Mouse (Mus musculus) layer of hippocampus, postnatal 36 days (tissue): ENCODE results near the gene Atp6v1b1. TPM values are rescaled to one million over a fixed set of nuclear protein-coding genes. Genes with fewer than 3 reads are reported as not detected.

Experiments used
- DNase-seq, 2 experiments: peaks; one replicate each; pipeline ENCODE4 v3.0.0; 2022
- total RNA-seq, 2 experiments: library from RNA; stranded (reverse); gene quantifications; 2 replicates each; pipeline ENCODE4 v1.2.3; 2021

Atp6v1b1 gene
- total RNA-seq, 2 experiments from 2014 or later, result 0.35 TPM; not detected in 1

- no peak for DNase-seq
Observed at GRCm38 (mm10) chr6:83715461-83716196, 27.2 kb upstream of the Atp6v1b1 start.

- DNase-seq, result no peak
Observed at GRCm38 (mm10) chr6:83717026-83717425, 25.8 kb upstream of the Atp6v1b1 start.

- no peak for DNase-seq
Observed at GRCm38 (mm10) chr6:83722526-83722925, 20.3 kb upstream of the Atp6v1b1 start.

GRCm38 (mm10) chr6:83727178-83727577, 15.6 kb upstream of the Atp6v1b1 start:
- no peak for DNase-seq

- no peak for DNase-seq
Observed at GRCm38 (mm10) chr6:83728488-83728887, 14.3 kb upstream of the Atp6v1b1 start.

GRCm38 (mm10) chr6:83729350-83729970, 13.3 kb upstream of the Atp6v1b1 start:
- no peak for DNase-seq

GRCm38 (mm10) chr6:83731128-83731527, 11.7 kb upstream of the Atp6v1b1 start:
- no peak for DNase-seq

- no peak for DNase-seq
Observed at GRCm38 (mm10) chr6:83737311-83737710, 5.5 kb upstream of the Atp6v1b1 start.

GRCm38 (mm10) chr6:83738596-83738995, 4.2 kb upstream of the Atp6v1b1 start:
- DNase-seq, result no peak

GRCm38 (mm10) chr6:83743212-83743611, 422 bp downstream of the Atp6v1b1 start:
- no peak for DNase-seq

GRCm38 (mm10) chr6:83744126-83744525, 1.3 kb downstream of the Atp6v1b1 start:
- no peak for DNase-seq

- DNase-seq, result no peak
Observed at GRCm38 (mm10) chr6:83744557-83744956, 1.8 kb downstream of the Atp6v1b1 start.

GRCm38 (mm10) chr6:83745466-83745865, 2.7 kb downstream of the Atp6v1b1 start:
- no peak for DNase-seq

GRCm38 (mm10) chr6:83749286-83749685, 6.5 kb downstream of the Atp6v1b1 start:
- no peak for DNase-seq

GRCm38 (mm10) chr6:83750171-83750684, 7.4 kb downstream of the Atp6v1b1 start:
- peak in 1 of 2 experiments; percentile 50 for DNase-seq

- no peak for DNase-seq
Observed at GRCm38 (mm10) chr6:83756051-83756450, 13.3 kb downstream of the Atp6v1b1 start.

GRCm38 (mm10) chr6:83762344-83762743, 19.6 kb downstream of the Atp6v1b1 start, which contains the start of gene Ankrd53:
TSS of gene Ankrd53 (plus strand) at chr6:83762644.
- no peak for DNase-seq

- no peak for DNase-seq
Observed at GRCm38 (mm10) chr6:83762880-83763431, 20.2 kb downstream of the Atp6v1b1 start.

GRCm38 (mm10) chr6:83766982-83767381, 24.2 kb downstream of the Atp6v1b1 start:
- no peak for DNase-seq

- no peak for DNase-seq
Observed at GRCm38 (mm10) chr6:83768485-83768884, 25.7 kb downstream of the Atp6v1b1 start.

- DNase-seq, result no peak
Observed at GRCm38 (mm10) chr6:83774126-83774525, 31.3 kb downstream of the Atp6v1b1 start.

- DNase-seq, result no peak
Observed at GRCm38 (mm10) chr6:83774781-83775563, 32.2 kb downstream of the Atp6v1b1 start.
